Mouse (Mus musculus) stomach, postnatal 0 days (tissue): ENCODE results near the gene Sppl2c.

Experiments
- CTCF ChIP-seq: IDR thresholded peaks from 2 replicates; pipeline ENCODE4 v1.5.1; 2016; ENCODE audit warnings: antibody characterized with exemption, low read depth, mild to moderate bottlenecking, moderate library complexity
- EP300 ChIP-seq: optimal IDR thresholded peaks from 2 replicates; pipeline ENCODE3; 2016; ENCODE audit warnings: antibody characterized with exemption

- TF ChIP-seq CTCF, result no peak
- no peak for TF ChIP-seq EP300
Measured at GRCm38 (mm10) chr11:104237226-104237625, 51.1 kb downstream of the Sppl2c start.
